Mouse (Mus musculus) megakaryocyte-erythroid progenitor cell, adult 5-6 weeks (primary cell): ENCODE data around the gene Ntng1. TPM values are rescaled to one million over a fixed set of nuclear protein-coding genes. Genes with fewer than 3 reads are reported as not detected.

Experiments used
- ATAC-seq: replicated peaks from 2 replicates; pipeline ENCODE4 v1.8.0; 2016; ENCODE audit warnings: mild to moderate bottlenecking, inconsistent platforms; ENCODE audit not compliant: severe bottlenecking, poor library complexity, low FRiP score, low TSS enrichment
- total RNA-seq, 2 experiments: library from RNA; stranded (forward) in 1 of 2; stranded (reverse) in 1 of 2; fragments of 200-1000, 215-1000 nt in 1 of 2; fragments of >200 nt in 1 of 2; fragmentation: Nextera tagmentation in 1 of 2; gene quantifications; 2 replicates each; pipeline ENCODE4 v1.2.3; 2014 to 2017

Gene Ntng1
- total RNA-seq, 2 experiments from 2014 or later, result 0.19 TPM; not detected in 1

DNA sequence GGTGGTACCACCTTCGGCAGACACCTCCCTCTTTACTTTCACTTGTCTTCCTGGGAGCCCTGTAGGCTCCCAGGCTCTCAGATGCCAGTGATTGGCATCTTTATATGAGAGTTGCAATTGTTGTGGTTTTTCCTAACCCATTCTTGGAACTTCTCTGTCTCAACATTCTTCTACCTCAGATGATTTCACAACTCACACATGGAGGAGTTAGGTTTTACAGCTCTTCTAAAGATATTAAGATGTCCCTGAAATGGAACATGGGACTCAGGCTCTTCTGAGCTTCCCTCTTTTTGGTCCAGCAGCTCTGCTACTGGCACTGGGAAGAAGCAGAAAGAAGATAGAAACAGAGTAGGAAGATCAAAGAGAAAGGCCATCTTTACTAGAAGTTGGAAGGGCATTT lies 200.9 kb downstream of the Ntng1 start:
- no peak for ATAC-seq

DNA sequence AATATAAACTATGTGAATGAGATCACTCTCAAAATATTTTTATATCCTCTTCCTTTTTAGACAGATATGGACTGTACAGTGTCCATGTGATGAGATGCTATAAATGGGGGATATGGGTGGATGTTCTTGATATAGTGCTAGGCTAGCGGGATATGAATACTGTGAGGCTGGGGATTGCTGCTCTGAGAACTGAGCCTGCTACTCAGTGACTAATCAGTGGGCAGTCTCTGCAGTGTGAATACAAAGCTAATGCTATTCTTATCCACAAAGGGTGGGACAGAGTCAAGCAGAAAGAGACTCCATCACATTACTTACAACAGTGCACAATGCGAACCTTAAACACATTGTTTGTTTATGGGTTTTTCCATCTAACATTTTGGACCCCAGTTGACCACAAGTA lies 206.2 kb downstream of the Ntng1 start:
- no peak for ATAC-seq

DNA sequence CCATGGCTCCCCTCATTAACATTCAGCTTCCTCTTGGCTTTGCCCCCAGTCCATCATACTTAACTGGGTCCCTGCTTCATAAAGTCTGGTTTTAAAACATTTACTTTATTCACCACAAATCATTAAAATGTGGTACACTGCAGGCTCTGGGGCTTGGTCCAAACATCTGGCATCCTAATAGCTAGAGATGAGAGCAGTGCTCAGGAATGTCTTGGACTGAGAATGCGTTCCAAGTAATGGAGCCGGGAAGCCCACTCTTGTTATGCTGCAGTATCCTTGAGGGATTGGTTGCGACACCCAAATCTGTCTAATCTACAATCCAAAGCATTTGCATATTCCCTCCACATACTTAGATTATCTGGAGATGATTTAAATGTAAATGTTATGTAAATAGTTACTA lies 207.5 kb downstream of the Ntng1 start:
- no peak for ATAC-seq

DNA sequence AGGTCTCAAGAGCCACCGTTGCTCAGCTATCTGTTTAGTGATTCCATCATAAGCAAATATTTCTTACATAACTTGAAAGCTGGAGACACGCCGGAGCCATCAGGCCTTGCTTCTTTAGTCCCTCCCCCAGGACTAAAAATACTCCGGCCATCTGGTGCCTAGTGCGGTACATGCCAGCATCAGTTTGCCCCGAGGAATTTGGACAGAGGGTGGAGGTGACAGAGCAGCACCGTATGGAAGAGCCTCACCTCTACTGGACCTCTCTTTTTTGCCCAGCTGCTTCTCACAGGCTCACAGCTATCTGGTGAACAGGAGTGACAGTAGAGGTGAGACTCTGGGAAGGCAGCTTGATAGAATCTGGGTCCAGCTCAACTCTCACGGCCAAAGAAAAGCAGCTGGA lies 211.6 kb downstream of the Ntng1 start:
- no peak for ATAC-seq

DNA sequence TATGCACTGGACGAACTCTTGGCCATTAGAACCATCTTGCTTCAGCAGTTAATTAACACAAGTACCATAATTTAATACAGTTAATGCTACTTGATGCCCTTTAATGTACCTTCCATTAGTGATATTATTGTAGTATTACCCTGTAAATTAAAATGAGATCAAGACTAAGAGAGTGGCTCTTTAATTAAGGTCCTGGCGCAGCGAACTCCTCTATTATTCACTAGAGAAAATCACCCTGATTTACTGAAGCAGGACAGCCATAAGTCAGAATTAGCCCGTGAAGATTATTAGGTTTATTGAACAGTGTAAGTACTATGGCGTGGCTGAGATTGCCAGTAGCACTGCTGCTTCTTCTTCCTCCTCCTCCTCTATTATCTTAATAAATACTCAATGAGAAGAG lies 212.8 kb downstream of the Ntng1 start:
- ATAC-seq, result no peak

DNA sequence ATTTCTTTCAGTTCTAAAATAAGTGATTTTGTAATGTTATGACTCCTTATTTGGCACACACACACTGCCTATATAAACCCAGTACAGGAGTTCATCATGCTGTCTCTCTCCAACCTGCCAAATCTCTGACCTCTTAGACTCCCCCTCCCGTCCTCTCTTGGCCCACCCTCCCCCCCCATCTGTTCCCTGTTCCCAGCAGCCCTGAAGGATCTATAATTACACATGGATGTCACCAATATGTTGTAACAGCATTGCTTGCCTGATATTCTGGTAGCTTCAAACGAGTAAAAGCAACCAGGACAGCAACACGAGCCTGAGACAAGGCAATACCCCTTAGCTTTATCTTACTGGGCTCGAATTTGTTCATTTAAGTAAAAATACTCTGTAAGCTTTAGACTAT lies 220.0 kb downstream of the Ntng1 start:
- no peak for ATAC-seq

DNA sequence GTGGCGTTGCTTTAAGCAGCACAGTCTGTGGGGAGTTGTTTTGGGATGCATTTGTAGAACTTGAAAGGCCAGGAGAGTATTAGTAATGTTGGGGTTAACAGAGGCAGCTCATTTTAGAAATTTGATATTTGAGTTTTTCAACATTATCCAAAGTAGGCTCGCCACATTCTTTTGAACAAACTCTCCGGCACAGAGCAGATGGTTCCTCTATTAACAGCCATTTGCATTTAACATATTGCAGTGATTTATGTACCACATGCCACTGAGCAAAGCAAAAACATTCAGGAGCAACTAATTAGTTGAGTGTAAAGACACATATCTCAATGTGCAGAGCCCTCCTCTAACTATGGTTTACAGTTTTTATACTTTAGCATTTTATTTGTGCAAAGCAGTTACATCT lies 224.8 kb downstream of the Ntng1 start:
- no peak for ATAC-seq

DNA sequence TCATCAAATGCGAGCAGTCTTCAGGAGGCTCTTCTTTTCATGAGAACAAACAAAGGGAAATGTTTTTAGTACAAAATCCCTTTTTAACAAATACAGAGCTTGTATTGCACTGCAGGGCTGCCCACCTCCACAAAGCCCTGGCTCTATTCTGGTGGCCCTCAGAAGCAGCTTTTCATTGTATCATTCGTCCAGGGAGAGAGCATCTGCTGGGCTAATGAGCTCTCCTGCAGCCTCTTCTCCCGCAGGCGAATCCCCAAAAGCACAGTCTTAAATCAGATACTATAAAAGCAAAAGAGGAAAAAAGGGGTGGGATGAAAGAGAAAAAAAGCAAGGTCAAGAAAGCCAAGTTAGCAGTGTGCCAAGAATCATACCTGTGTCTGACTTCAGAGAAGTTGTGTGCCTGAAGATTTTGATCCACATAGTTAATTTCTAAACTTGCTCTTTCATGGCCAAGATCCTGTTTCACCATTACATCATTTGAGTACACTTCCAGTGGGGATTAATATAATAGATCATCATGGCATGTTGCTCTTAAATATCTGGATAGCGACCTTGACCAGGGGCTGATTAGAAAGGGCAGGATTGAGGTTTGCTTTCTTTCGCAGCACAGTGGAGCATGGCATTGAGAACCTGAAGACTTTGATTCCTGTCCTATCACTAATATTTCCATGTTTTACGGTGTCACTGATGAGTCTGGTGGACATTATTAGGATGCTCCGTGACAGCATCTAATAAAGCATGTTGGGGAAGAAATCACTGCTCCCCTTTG lies 225.7 kb downstream of the Ntng1 start:
- ATAC-seq, result no peak

DNA sequence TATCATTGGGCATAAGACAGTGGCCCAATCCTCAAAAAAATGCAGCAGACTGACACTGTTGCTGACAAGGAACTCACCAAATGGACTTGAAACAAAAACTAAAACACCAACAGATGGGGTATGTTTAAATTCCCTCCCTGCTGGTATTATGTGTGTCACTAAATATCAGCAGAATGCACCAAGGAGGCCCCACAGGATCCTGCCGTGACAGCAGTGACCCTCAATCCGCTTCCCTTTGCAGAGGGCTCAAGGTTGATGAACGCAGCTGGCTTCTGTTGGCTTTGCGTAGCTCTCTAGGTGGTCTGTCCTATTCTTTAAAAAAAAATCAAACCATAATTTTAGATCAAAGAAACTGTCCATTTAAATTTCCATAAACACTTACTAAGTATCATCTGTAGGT lies 226.7 kb downstream of the Ntng1 start:
- ATAC-seq, result no peak

DNA sequence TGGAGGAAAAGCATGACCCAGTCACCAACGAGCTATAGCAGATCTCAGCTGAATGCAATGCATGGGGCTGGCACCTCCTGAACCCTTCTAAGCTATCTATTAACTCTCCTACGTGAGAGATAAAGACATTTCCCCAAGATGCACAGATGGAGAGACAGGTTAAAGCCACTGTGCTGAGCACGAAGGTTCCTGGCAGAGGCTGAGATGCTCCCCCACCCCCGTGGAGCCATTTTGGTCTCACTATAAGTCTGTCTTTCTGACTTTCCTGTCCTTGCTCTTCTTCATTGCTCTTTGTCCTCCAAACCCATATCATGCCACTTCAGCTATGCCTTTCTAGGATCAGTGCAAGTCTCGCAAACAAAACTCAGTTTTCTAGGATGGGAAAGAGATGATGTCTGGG lies 229.6 kb downstream of the Ntng1 start:
- ATAC-seq, result no peak

DNA sequence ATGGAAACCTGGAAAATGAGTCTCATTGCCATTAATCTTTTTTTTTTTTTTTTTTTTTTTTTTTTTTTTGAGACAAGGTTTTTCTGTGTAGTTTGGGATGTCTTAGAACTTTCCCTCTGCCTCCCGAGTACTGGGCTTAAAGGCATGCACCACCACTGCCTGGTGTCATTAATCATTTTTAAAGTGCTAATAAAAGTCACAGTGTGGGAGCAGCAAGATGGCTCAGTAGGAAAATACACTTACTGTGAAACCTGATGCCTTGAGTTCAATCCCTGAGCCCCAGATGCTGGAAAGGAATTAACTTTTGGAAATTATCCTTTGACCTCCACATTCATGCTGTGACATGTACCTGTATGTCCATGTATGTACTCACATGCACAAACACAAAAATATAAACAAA lies 253.2 kb downstream of the Ntng1 start:
- no peak for ATAC-seq

DNA sequence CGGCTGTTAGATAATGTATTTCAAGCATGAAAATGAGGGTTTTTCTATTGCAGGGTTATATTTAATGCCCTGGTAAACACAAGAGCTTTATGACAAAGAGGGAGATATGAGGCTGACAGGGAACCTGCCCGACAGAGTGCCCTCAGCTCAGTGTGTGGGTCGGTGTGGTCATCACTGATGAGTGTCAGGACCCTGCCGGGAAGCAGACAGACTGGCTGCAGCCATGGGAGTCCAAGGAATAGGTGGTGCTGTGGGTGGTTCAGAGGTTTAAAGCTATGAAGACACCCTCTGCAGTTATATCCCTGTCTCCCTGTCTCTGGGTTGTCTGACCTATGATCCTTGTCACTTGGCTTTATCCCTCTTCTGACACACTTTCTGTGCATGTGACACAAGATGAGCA lies 258.1 kb downstream of the Ntng1 start:
- no peak for ATAC-seq

DNA sequence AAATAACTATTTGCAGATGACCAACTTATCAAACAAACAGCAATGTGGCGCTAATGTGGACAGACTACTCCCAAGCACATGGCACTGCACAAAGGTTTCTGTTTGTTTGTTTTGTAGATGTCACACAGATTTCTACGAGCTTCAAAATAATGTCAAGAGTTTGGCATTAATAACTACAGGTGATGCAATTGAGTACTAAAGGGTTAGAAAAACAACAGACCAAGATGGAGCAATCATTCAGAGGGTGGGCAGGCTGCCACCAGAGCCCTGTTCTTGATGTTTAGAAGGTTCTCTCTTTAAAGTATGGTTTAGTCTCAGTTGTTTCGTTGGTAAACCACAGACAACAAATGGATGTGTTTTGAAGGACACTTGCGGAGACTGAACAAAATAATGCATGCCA lies 264.8 kb downstream of the Ntng1 start:
- ATAC-seq, result no peak

DNA sequence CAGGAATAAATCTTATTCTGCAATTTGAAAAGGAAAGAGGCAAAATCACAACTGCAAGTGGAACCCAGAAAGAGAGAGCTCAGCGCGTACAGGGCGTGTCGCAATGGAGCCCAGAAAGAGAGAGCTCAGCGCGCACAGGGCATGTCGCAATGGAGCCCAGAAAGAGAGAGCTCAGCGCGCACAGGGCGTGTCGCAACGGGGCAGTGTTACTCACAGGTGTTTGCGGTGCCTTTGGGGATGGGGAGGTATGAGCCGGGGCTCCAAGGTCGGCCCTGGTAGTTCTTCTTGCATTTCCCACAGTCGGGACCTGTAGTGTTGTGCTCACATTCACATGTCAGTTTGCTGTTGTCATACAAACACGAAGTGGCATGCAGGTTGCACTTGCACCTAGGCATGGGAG lies 271.8 kb downstream of the Ntng1 start:
- ATAC-seq, result no peak

DNA sequence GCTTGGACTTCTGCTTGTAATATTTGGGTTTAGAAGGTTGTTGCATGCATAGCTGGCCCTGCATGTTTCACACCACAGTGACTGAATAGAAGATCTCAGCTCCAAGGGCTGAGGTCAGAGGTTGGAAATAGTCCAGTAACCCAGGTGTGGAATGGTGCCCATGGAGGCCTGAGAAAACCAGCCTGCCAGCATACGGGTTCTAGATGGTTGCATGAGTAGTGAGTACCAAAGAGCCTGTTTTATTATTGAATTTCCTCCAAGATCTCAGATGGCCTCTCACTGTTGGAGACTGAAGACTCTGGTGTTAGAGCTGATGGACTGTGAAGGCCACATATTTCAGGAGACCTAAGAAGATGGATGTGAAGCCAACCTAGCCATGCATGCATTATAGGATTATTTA lies 285.5 kb downstream of the Ntng1 start:
- ATAC-seq, result no peak

DNA sequence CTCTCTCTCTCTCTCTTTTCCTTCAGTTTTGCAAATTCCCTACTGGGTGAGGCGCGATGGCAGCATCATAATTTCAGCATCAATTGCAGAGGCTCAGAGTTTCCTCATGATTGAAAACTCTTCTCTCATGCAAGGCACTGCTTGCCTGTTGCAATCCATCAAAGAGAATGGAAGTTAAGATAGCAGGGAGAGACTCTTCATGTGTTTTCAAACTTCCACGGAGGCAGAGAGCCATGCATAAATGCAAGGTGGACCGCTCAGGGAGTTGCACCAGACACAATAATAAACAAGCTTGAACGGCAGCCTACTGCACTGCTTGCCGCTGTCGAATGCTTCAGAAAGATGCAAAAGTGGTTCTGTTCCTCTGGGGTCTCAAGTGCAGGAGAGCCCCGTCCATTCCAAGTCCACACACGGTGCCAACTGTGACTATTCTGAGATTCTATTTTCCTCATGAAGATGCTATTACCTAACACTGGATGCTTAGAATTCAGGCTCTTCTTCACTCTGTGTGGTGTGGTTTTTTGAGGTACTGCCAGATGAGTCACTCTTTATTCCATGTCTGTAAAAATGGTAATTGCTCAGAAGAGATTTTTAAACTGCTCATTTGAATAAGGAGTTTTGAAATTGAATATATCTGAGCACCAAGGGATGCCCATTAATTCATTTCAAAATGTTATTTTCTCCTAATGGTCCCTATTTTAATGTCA lies 289.2 kb downstream of the Ntng1 start:
- no peak for ATAC-seq

DNA sequence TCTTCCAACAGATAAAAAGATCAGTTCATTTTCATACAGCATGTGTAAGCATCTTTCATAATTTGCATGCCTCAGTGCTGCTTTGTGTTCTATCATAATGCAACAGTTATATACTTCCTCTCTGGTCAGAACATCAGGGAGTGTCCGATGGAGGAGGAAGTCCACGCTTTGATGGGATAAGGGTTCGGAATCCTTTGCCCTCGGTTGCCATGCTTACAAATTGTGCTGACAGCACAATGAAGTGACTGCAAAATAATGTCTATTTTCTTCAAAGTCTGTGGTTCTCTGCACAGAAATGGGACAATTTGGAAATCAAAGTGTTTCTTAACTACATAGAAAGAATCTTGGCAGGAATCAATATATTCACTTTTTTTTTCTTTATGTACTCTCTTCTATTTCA lies 297.2 kb downstream of the Ntng1 start:
- ATAC-seq, result no peak

DNA sequence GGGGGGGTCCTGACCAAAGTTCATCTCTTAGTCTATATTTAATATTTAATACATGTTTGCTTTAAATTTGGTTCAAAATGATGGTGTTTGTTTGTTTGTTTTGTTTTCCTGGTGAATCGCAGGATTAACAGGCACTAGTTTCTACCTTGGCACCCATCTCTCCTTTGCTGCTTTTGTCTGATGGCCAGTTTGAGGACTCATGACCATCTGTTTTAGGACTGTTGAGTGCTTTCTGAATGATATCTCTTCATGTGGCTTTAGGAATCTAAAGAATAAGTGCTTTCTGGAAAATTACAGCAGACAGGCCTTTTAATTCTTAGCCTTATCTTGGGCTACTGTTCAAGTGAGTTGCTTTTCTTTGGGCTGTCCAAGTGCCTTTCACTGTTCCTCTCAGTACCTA lies 318.0 kb downstream of the Ntng1 start:
- ATAC-seq, result no peak

DNA sequence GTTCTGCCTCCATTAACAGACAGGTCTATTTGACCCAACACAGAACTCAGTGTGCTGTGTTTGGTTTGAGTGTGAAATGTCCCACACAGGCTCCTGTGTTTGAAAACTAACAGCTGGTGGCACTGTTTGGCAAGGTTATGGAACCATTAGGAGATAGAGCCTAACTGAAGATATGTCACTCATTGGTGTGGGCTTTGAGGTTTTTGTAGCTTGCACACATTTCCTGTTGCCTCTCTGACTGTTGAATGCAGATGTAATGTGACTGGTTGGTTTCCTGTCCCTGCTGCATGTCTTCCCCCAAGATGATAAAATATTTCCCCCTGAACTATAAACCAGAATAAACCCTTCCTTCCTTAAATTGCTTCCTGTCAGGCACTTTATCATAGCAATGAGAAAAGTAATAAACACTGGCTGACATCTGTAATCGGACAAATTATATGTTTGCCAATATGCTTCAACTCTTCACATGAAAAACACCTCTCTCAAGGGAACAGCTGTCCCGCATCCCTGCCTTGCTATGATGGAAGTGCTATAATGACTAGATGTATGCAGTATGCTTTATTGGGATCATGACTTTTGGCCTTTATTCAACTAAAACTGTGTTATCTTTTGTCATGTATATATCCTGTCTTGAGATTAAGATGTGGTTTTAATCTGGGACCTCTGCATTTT lies 320.9 kb downstream of the Ntng1 start:
- no peak for ATAC-seq

DNA sequence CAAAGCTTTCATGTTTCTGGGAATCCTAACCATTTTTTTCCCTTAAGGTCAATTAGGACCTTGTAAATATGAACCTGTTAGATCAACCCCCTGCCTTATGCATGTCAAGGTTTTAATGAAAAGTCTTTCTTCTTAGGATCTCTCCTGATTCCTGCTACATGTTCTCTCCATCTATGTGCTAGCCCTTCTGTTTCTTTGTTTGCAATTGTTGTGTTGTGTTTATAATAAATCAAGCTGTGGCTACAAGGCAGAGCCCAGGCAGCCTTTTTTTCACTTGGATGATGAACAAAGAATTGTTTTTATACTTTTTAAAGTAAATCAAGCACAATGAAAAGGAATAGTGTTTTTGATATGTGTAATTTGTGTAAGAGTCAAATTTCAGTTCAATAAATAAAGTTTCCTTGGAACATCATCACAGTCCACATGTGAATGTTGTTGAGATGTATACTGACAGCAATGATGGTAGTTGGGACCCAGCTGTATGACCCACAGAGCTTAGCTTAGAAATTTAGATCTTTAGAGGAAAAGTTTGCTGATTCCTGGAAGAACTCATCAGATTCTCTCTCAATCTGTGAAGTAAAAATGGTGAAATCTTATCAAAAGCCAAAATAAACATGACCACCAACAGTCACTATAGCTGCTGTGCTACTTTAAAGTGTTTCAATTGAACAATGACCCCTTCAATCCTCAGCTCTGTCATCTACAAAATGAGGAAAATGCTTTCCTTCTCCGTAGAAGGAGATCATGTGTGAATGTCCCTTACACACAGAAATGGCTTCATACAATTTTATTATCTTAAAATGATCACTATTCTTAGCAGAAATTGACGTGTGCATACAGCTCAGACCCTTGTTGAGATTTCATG lies 324.8 kb downstream of the Ntng1 start:
- no peak for ATAC-seq
